Mouse (Mus musculus) hindbrain, postnatal 0 days (tissue): ENCODE results near the gene Pcgf2. TPM values are rescaled to one million over a fixed set of nuclear protein-coding genes. Genes with fewer than 3 reads are reported as not detected.
"Not testable (repeated sequence)": the region's sequence is repeated elsewhere in the genome, so short reads cannot be mapped to it uniquely, and the experiment has no call there.

Experiments
- ATAC-seq: fragments of 200-750 bp; cut with Nextera tagmentation; 2 replicates; pipeline ENCODE4 v1.8.0; 2017; ENCODE audit warnings: mild to moderate bottlenecking, moderate TSS enrichment, moderate library complexity
- DNase-seq: peaks from one replicate; pipeline ENCODE4 v3.0.0-alpha.2; 2015; ENCODE audit warnings: low spot score
- H3K27ac ChIP-seq: fragments of 300-500 bp; sonication (generic); 2 replicates; pipeline ENCODE4 v1.5.1; 2014; ENCODE audit warnings: mild to moderate bottlenecking
- H3K27me3 ChIP-seq: fragments of 300-500 bp; sonication (generic); 2 replicates; pipeline ENCODE4 v1.6.1; 2014; ENCODE audit warnings: low read length, mixed read lengths; ENCODE audit not compliant: insufficient read depth
- H3K36me3 ChIP-seq: fragments of 300-500 bp; sonication (generic); 2 replicates; pipeline ENCODE4 v1.6.1; 2014; ENCODE audit warnings: low read length, mixed read lengths; ENCODE audit not compliant: insufficient read depth
- H3K4me1 ChIP-seq: fragments of 300-500 bp; sonication (generic); 2 replicates; pipeline ENCODE4 v1.6.1; 2014; ENCODE audit warnings: antibody characterized with exemption, low read length, mixed read lengths; ENCODE audit not compliant: insufficient read depth
- H3K4me2 ChIP-seq: fragments of 300-500 bp; sonication (generic); 2 replicates; pipeline ENCODE4 v1.6.1; 2014; ENCODE audit warnings: low read depth, mild to moderate bottlenecking, low read length, moderate library complexity, mixed read lengths
- H3K4me3 ChIP-seq: fragments of 300-500 bp; sonication (generic); 2 replicates; pipeline ENCODE4 v1.5.1; 2014; ENCODE audit warnings: low read length
- H3K9ac ChIP-seq: fragments of 300-500 bp; sonication (generic); replicated peaks from 2 replicates; pipeline ENCODE4 v1.6.1; 2014; ENCODE audit warnings: mild to moderate bottlenecking, low read length, moderate library complexity, mixed read lengths
- H3K9me3 ChIP-seq: fragments of 300-500 bp; sonication (generic); 2 replicates; pipeline ENCODE4 v1.6.1; 2016; ENCODE audit warnings: low read length, mixed read lengths
- CTCF ChIP-seq: IDR thresholded peaks from 2 replicates; pipeline ENCODE4 v1.5.1; 2016; ENCODE audit warnings: antibody characterized with exemption, control low read depth, low read depth
- WGBS: fragments of 180-500 bp; shearing (Covaris S2); extraction: QIAGEN DNeasy Blood & Tissue Kit; methylation state at CpG from one replicate; pipeline ENCODE4 v1.1.7; 2014; 5-methylcytosine and 5-hydroxymethylcytosine counted together
- polyA plus RNA-seq: library from polyadenylated mRNA; unstranded; fragments of >200 nt; fragmentation: Nextera tagmentation; extraction: Ambion mirVana; gene quantifications from 2 replicates; pipeline ENCODE4 v1.2.1, GENCODE M21; 2015
- total RNA-seq: library from RNA; depleted of rRNA; stranded (reverse); fragments of >200 nt; gene quantifications from 2 replicates; pipeline ENCODE4 v1.2.3, GENCODE M21; 2014

The Pcgf2 gene
- total and polyA plus RNA-seq, 2 experiments from 2014 or later: 13.3 to 18.0 TPM

GRCm38 (mm10) chr11:97659990-97660714 is 40.1 kb downstream of the Pcgf2 start:
- H3K9ac ChIP-seq: peak overlapping the region; percentile 68
- peaks cover 15% of the 10 kb centered on the region; the same call in 1 of the 2 replicates for H3K4me1 ChIP-seq
- H3K4me3 ChIP-seq: peak overlapping the region; percentile 62
- ATAC-seq: peak; percentile 87
- H3K36me3 ChIP-seq: no peaks in the 10 kb centered on the region
- peaks cover 9% of the 10 kb centered on the region; the same call in 1 of the 2 replicates for H3K27me3 ChIP-seq
- DNase-seq: peak; percentile 84
- H3K9me3 ChIP-seq: no peaks in the 10 kb centered on the region
- under 1% methylated on average over 67 of the region's 78 CpGs for whole genome bisulfite sequencing
- peak overlapping the region; percentile 60 for H3K4me2 ChIP-seq
- peak overlapping the region; percentile 59; the same call in 1 of the 2 replicates for H3K27ac ChIP-seq
- no peak for TF ChIP-seq CTCF

- H3K9me3 ChIP-seq: no peaks in the 10 kb centered on the region
- ATAC-seq: no peak
- peak overlapping the region; percentile 59; the same call in 1 of the 2 replicates for H3K27ac ChIP-seq
- peaks cover 9% of the 10 kb centered on the region; the same call in 1 of the 2 replicates for H3K4me1 ChIP-seq
- no peak for DNase-seq
- no peaks in the 10 kb centered on the region for H3K36me3 ChIP-seq
- no peak for TF ChIP-seq CTCF
- 13% methylated on average over 13 of the region's 13 CpGs for WGBS
- peak overlapping the region; percentile 60 for H3K4me2 ChIP-seq
- peaks cover 9% of the 10 kb centered on the region; the same call in 1 of the 2 replicates for H3K27me3 ChIP-seq
- H3K4me3 ChIP-seq: peak overlapping the region; percentile 62
- H3K9ac ChIP-seq: peak overlapping the region; percentile 68
Observed at GRCm38 (mm10) chr11:97659267-97659989, 40.9 kb downstream of the Pcgf2 start.

DNA sequence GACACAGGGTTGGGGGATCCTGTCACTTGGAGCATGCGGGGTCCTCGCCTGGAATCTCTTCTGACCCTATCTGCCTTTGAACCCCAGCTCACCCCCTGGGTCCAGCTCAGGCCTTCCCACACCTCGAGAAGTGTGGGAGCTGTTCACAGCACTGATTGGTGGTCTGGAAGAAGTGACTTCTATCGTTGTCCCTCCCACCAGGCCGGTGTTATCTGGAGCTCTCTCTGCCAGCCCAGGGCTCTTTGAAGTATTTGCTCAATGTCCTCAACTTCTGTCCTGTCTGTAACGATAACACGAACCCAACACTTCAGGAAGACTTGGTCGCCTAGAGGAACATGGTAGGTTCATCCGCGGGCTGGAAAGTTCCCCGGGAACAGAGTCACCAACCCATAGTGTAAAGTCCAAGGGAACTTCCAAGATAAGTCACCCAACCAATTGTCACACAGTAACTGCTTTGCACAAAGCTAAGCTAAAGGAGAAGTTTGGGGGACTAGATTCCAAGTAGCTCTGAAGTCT is 41.5 kb downstream of the Pcgf2 start:
- Histone ChIP-seq H3K4me2 (peak overlapping the region; percentile 60), H3K9ac (no peak overlapping the region; the same call in 1 of the 2 replicates), H3K9me3 (no peaks in the 10 kb centered on the region), H3K4me3 (peak overlapping the region; percentile 62; the same call in 1 of the 2 replicates), H3K36me3 (no peaks in the 10 kb centered on the region), H3K27ac (no peak overlapping the region), H3K4me1 (peaks cover 9% of the 10 kb centered on the region; the same call in 1 of the 2 replicates), H3K27me3 (peaks cover 9% of the 10 kb centered on the region; the same call in 1 of the 2 replicates)
- DNase-seq (no peak), ATAC-seq (no peak)
- 77% methylated on average over 11 of the region's 11 CpGs for WGBS
- TF ChIP-seq CTCF: no peak

DNA sequence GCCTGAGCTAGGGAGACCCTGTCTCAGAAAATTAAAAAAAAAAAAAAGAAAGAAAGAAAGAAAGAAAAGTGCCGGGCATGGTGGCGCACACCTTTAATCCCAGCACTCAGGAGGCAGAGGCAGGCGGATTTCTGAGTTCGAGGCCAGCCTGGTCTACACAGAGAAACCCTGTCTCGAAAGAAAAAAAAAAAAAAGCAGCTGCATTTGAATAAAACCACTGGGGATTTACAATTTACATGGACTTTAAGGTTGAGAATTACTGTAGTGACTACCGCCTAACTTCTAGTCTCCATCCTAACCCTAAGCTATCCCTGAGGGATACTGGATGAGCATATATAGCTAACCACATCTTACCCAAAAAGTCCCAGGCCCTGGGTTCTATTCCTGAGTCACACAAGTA is 42.3 kb downstream of the Pcgf2 start:
- not testable (repeated sequence) for ATAC-seq, H3K27me3 ChIP-seq, H3K9me3 ChIP-seq, H3K4me1 ChIP-seq, H3K27ac ChIP-seq, H3K36me3 ChIP-seq, H3K4me3 ChIP-seq, H3K4me2 ChIP-seq, DNase-seq, H3K9ac ChIP-seq
- 90% methylated on average over 6 of the region's 6 CpGs for WGBS

- no peak for DNase-seq
Observed at GRCm38 (mm10) chr11:97657184-97657945, 42.9 kb downstream of the Pcgf2 start.

More at GRCm38 (mm10) chr11:97657184-97657945, 42.9 kb downstream of the Pcgf2 start:
- Histone ChIP-seq H3K4me3 (no peak overlapping the region), H3K9me3 (no peaks in the 10 kb centered on the region), H3K9ac (no peak overlapping the region), H3K27me3 (peaks cover 9% of the 10 kb centered on the region; the same call in 1 of the 2 replicates), H3K4me2 (no peak overlapping the region), H3K4me1 (peaks cover 9% of the 10 kb centered on the region; the same call in 1 of the 2 replicates), H3K27ac (no peak overlapping the region), H3K36me3 (no peaks in the 10 kb centered on the region)
- WGBS: 45% methylated on average over 5 of the region's 6 CpGs
- ATAC-seq: no peak
- TF ChIP-seq CTCF: no peak
